Mouse (Mus musculus): ENCODE measurements around the gene Rasa3.
A peak's percentile ranks its signal among the peaks of the same experiment; 100 is the strongest.

The Rasa3 gene

DNA sequence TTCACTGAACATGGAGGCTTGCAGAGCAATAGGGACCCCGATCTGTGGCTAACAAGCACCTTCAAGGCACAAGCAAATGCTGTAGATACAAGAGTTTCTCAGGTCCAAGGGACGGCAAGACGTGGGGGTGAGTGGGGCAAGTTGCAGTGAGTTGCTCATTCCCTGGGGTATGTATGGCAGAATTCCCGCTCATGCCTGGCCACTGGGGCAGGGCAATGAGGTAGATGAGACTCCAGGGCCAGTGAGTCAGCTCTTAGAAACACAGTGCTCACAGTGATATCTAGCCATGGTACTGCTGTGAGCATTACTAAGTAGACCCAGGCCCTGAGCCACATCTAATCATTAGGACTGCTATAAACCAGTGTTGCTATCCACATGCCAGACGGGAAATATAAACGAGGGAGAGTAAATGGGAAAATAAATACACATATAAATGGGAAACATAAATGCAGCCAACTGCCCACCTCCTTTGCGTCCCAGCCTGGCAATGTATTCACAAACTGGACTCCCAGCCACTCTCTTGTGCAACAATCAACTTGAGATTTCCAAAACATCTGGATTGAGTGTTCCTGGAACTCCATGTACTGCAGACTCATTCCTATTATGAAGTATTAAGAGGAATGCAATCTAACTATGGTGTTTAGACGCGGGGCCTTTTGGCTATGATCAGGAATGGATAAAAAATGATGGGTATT is 57.0 kb downstream of the Rasa3 start:
- DNase-seq (ENCODE audit: low spot score in 2 of 2), result peak in 1 of 2 experiments; percentile 61

GRCm38 (mm10) chr8:13616831-13617505 is 60.4 kb downstream of the Rasa3 start:
- no peak for DNase-seq (ENCODE audit: low spot score in 2 of 2)

GRCm38 (mm10) chr8:13614924-13615391 is 62.4 kb downstream of the Rasa3 start:
- DNase-seq (ENCODE audit: low spot score in 2 of 2), result peak; percentile 68 to 80

DNA sequence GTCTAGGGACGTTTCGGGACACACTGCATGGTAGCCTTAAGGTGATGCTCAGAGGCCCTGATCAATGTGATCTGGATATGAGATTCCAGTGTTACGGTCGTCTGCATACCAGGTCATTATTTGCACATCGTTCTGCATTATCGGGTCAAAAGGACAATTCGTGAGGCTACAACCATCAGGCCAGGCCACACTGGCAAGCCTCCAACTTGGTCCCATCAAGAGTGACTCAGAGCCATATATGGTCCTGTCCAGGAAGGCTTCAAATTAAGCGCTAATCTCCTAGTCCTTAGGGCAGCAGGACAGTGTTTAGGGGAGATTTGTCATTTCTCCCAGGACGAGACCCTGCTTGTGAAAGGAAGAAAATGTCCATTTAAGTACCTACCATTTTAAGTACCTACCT is 63.3 kb downstream of the Rasa3 start:
- no peak for DNase-seq (ENCODE audit: low spot score in 2 of 2)

- DNase-seq (ENCODE audit: low spot score in 2 of 2), result no peak
Measured at GRCm38 (mm10) chr8:13611702-13612101, 65.7 kb downstream of the Rasa3 start.

GRCm38 (mm10) chr8:13609971-13610370 is 67.4 kb downstream of the Rasa3 start:
- no peak for DNase-seq (ENCODE audit: low spot score in 2 of 2)

GRCm38 (mm10) chr8:13608946-13609345 is 68.5 kb downstream of the Rasa3 start:
- DNase-seq (ENCODE audit: low spot score in 2 of 2), result no peak

GRCm38 (mm10) chr8:13605920-13606480 is 71.4 kb downstream of the Rasa3 start:
- DNase-seq (ENCODE audit: low spot score in 2 of 2), result no peak

DNA sequence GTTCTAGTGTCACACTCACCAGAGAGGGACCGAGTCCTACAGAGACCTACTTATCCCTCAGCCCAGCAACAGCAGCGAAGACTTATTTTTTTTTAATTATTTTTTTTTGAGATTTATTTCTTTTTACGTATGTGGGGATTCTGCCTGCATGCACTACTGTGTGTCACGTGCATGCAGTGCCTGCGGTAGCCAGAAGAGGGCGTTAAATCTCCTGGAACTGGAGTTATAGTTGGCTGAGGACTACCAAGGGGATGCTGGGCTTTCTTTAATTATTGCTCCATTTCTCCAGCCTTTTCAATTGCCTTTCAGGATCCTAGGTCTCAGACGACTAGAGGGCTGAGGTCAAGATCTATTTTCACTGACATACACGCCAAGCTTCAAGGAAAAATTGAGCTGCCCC is 74.8 kb downstream of the Rasa3 start:
- DNase-seq (ENCODE audit: low spot score in 2 of 2), result peak in 1 of 2 experiments; percentile 22

DNA sequence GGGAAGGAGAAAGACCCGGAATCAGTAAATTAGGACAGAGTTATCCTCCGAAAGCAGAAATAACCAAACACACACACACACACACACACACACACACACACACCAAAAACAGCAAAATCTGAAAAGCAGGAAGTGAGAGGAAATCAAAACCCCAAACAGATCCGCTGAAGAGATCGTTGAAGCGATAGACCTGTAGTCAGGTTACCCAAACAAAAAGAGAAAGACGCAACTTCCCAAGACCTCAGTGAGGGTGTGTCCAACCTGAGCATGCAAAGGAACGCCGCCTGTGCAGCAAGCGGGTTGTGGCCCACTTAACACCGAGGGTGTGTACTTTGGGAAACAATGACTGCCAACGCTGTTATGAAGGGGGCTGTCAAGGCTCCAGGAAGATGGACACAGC is 76.2 kb downstream of the Rasa3 start:
- peak; percentile 26 to 52 for DNase-seq (ENCODE audit: low spot score in 2 of 2)

- no peak for DNase-seq (ENCODE audit: low spot score in 2 of 2)
Measured at GRCm38 (mm10) chr8:13600716-13601115, 76.7 kb downstream of the Rasa3 start.

DNA sequence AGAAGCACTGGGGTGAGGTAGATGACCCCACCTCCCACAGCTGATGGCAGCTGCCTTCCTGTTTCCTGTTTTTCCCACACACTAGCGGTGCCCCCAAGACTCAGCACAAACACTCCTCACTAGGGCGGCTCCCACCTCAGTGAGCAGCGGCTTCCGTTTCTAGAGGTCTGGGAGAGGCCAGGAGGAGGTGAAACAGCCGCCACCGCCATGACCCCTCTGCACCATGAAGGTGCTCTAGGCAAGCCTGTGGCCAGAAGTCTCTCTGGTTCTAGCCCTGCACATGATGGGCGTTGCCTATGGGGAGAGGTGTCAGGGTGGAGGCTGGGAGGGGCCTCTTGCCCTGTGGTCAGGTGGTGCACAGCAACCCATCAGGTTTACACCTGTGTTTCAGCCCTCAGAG is 77.2 kb downstream of the Rasa3 start:
- DNase-seq (ENCODE audit: low spot score in 2 of 2), result peak; percentile 49 to 76

DNA sequence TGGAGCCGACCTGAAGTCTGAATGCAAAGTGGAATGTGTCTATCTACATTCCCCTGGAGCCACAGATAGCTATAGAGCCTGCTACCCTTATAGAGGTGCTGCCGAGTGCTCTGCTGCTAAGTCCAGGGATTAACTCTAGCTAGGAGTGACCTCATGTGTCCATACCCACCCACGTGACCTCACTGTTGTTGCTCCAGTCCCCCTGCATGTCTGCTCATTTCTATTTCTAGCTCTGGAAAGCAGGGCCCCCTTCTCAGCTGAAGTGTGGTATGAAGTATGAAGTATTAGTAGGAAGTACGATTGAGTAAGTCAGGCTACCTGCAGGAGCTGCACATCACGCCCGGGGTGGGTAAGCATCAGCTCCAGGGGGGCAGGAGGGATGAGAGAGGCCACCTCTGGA is 79.6 kb downstream of the Rasa3 start:
- DNase-seq (ENCODE audit: low spot score in 2 of 2), result no peak

DNA sequence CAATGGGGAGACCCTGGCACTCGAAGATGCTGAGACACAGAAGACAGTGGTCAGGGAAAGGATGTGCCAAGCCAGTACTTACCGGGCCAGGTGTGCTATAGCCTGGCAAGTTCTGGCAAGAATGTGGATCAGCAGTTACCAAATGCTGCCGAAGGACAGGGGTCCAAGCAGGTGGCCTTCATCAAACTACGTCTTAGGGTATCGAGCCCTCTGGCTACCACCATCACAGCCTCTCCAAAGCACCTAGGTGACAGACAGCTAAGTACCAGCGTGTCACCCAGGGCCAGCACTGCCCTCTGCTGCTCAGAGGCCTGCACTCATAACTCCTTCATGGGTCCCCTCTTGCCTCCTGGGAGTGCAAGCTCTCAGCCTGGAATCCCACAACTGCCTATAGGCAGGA is 81.5 kb downstream of the Rasa3 start:
- DNase-seq (ENCODE audit: low spot score in 2 of 2), result no peak

GRCm38 (mm10) chr8:13594884-13595323 is 82.5 kb downstream of the Rasa3 start:
- DNase-seq (ENCODE audit: low spot score in 2 of 2), result peak; percentile 63 to 82

DNA sequence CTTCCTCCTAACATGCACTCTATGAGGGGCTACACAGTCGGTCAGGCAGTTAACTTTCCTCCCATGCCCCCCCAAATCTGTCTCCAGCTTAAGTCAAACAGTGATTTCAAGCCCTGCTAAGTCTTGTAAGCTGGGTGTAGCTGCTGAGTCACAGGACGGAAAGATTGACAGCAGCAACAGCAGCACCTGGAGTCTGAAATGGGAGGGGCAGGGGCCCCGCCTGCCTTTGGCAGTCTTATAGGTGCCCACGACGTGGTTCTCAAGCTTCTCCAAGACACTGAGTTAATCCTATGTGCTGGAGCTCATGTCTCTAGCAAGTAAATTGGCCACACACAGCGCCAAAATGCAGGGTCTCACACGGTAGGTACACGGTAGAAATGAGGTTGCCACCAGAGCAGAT is 84.1 kb downstream of the Rasa3 start:
- no peak for DNase-seq (ENCODE audit: low spot score in 2 of 2)

DNA sequence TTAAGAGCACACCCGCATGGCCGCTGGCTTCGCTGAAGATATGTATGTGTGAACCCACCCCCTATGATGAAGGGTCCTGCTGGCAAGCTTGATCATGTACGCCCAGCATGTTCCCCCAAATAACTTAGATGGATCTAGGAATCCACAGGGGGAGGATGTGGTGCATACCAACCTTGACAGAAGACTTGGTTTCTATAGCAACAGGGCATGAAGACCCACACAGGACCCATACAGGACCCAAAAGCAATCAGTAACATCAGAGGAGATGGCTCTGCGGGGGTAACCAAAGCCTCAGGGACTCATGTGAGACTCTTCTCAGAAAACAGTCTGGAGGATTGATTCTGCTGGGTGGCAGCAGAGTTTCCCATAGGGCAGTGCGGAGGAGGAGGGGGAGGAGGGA is 86.2 kb downstream of the Rasa3 start:
- DNase-seq (ENCODE audit: low spot score in 2 of 2), result no peak

DNA sequence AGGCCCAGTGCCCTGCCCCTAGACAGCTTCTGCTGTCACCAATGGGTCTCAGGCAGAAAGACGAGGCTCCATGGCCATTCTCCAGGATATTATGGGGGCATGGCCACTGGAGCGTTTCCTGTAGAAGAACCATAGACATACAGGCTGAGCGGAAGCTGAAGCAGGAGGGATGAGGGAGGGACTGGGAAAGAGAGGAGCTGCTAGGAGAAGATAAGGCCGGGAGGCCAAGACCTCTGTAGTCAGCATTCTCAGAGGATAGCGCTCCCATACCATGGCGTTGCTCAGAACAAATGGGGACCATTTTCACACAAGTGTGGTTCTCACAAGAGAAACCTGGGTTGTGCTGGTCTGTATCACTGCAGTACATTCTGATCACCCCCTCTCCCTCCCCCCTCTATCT is 88.3 kb downstream of the Rasa3 start:
- no peak for DNase-seq (ENCODE audit: low spot score in 2 of 2)

GRCm38 (mm10) chr8:13584652-13585051 is 92.8 kb downstream of the Rasa3 start:
- DNase-seq (ENCODE audit: low spot score in 2 of 2), result no peak

- DNase-seq (ENCODE audit: low spot score in 2 of 2), result no peak
Measured at GRCm38 (mm10) chr8:13577869-13578268, 99.5 kb downstream of the Rasa3 start.

- no peak for DNase-seq (ENCODE audit: low spot score in 2 of 2)
Measured at GRCm38 (mm10) chr8:13571999-13572398, 105.4 kb downstream of the Rasa3 start.

DNA sequence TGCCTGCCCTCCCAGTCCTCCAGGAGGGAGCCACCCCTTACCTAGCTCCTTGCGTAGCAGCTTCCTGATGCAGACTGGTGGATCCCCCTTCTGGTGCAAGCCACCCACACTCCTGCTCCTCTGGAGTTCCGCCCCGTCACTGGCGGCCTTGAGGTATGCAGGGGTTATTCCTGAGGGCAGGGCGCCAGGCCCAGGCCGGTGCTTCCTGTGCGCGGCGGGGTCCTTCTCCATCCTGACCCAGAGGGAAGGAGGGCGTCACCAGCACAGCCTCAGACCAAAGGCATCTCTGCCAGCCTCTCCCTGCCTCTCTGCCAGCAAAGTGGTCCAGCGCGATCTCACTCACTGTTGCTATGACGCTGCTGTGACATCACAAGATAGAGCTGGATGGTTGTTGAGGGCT is 115.3 kb downstream of the Rasa3 start, which contains the start of gene 1700029H14Rik:
1700029H14Rik (minus strand) TSS at position 344 of the 400 bp plus-strand sequence.
- no peak for DNase-seq (ENCODE audit: low spot score in 2 of 2)

- DNase-seq (ENCODE audit: low spot score in 2 of 2), result no peak
Measured at GRCm38 (mm10) chr8:13557526-13557925, 119.9 kb downstream of the Rasa3 start.

All from heart, adult 9 months (tissue).